Mouse (Mus musculus) lung, adult 2 months (tissue): ENCODE data around the gene Rnf182.

Source experiments
- CTCF ChIP-seq: fragments of 200-500 bp; IDR thresholded peaks from 2 replicates; pipeline ENCODE4 v1.5.1; 2011; ENCODE audit warnings: mild to moderate bottlenecking, low read length, control low read depth; ENCODE audit not compliant: insufficient read depth
- POLR2A ChIP-seq: fragments of 200-500 bp; IDR thresholded peaks from 2 replicates; pipeline ENCODE4 v1.6.1; 2011; ENCODE audit warnings: low read depth, mild to moderate bottlenecking, control low read depth, low read length, borderline replicate concordance; ENCODE audit errors: extremely low read depth

- TF ChIP-seq CTCF (no peak), POLR2A (no peak)
Measured at GRCm38 (mm10) chr13:43720496-43720895, 105.0 kb downstream of the Rnf182 start.
